Mouse (Mus musculus): ENCODE measurements around the gene Alg14.

GRCm38 (mm10) chr3:121319906-121320305 is 28.3 kb downstream of the Alg14 start:
- no peak for TF ChIP-seq POLR2A (IDR thresholded peaks at IDR 0.05; ENCODE audit: low read depth, low read length)
- TF ChIP-seq CTCF (conservative IDR thresholded peaks at IDR 0.05 in 1 of 2, IDR thresholded peaks at IDR 0.05 in 1 of 2; ENCODE audit: low read depth in 2 of 2, low read length in 2 of 2) = no peak
